Mouse (Mus musculus): ENCODE results near the gene Abr. TPM values are rescaled to one million over a fixed set of nuclear protein-coding genes. Genes with fewer than 3 reads are reported as not detected.
A peak's percentile ranks its signal among the peaks of the same experiment; 100 is the strongest.

Gene Abr
- polyA plus RNA-seq, 1 experiment from 2014 or later, result 42.7 TPM

DNA sequence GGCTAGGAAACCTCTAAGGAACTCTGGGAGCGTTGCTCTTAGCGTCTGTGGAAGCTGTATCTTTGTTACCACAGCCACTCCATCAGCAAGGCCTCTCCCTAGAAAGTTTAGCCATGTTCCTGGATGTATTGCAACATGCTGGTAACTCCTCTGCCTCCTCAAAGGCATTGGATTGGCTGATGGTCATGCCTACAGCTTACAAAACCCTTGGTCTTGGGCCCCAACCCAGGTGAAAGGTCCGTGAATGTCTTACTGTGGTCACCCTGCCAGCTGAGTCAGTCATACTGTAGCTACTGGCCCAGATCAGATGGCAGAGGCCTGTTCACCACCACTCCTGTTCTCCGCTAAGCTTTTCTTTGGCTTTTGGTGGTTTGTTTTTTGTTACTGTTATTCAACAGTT lies 207.1 kb downstream of the Abr start:
- Histone ChIP-seq H3K4me3 (ENCODE audit: low read depth, low read length) (no peak overlapping the region), H3K27me3 (ENCODE audit: control insufficient read depth, insufficient read depth, low read length) (no peaks in the 10 kb centered on the region), H3K9ac (replicated peaks; ENCODE audit: low read depth, low read length) (no peak overlapping the region), H3K9me3 (ENCODE audit: control insufficient read depth, low read depth, low read length) (no peaks in the 10 kb centered on the region), H3K27ac (ENCODE audit: low read length) (no peak overlapping the region), H3K36me3 (ENCODE audit: control insufficient read depth, insufficient read depth, low read length) (peaks cover 58% of the 10 kb centered on the region), H3K4me1 (ENCODE audit: control insufficient read depth, insufficient read depth, low read length) (peaks cover 13% of the 10 kb centered on the region), H3K4me2 (replicated peaks; ENCODE audit: low read depth, low read length) (no peak overlapping the region)
- WGBS, result 94% methylated on average over 4 of the region's 4 CpGs
- ATAC-seq (ENCODE audit: insufficient number of reproducible peaks, insufficient read depth, low FRiP score, low read depth), result no peak

GRCm38 (mm10) chr11:76413202-76413601 lies 208.9 kb downstream of the Abr start:
- no peaks in the 10 kb centered on the region for H3K9me3 ChIP-seq (ENCODE audit: control insufficient read depth, low read depth, low read length)
- WGBS, result 81% methylated on average over 4 of the region's 4 CpGs
- H3K4me3 ChIP-seq (ENCODE audit: low read depth, low read length), result no peak overlapping the region
- H3K36me3 ChIP-seq (ENCODE audit: control insufficient read depth, insufficient read depth, low read length), result peaks cover 41% of the 10 kb centered on the region
- H3K27me3 ChIP-seq (ENCODE audit: control insufficient read depth, insufficient read depth, low read length), result no peaks in the 10 kb centered on the region
- peaks cover 13% of the 10 kb centered on the region for H3K4me1 ChIP-seq (ENCODE audit: control insufficient read depth, insufficient read depth, low read length)
- no peak overlapping the region for H3K27ac ChIP-seq (ENCODE audit: low read length)
- ATAC-seq (ENCODE audit: insufficient number of reproducible peaks, insufficient read depth, low FRiP score, low read depth), result no peak
- no peak overlapping the region for H3K9ac ChIP-seq (replicated peaks; ENCODE audit: low read depth, low read length)
- H3K4me2 ChIP-seq (replicated peaks; ENCODE audit: low read depth, low read length), result no peak overlapping the region

GRCm38 (mm10) chr11:76410826-76411225 lies 211.3 kb downstream of the Abr start:
- no peak overlapping the region for H3K4me2 ChIP-seq (replicated peaks; ENCODE audit: low read depth, low read length)
- H3K27ac ChIP-seq (ENCODE audit: low read length), result no peak overlapping the region
- 0 out of 2 replicates have a peak, but pooled peaks cover 2% of the 10 kb centered on the region for H3K4me1 ChIP-seq (ENCODE audit: control insufficient read depth, insufficient read depth, low read length)
- H3K4me3 ChIP-seq (ENCODE audit: low read depth, low read length), result no peak overlapping the region
- ATAC-seq (ENCODE audit: insufficient number of reproducible peaks, insufficient read depth, low FRiP score, low read depth), result no peak
- no peaks in the 10 kb centered on the region for H3K27me3 ChIP-seq (ENCODE audit: control insufficient read depth, insufficient read depth, low read length)
- peaks cover 18% of the 10 kb centered on the region for H3K36me3 ChIP-seq (ENCODE audit: control insufficient read depth, insufficient read depth, low read length)
- H3K9ac ChIP-seq (replicated peaks; ENCODE audit: low read depth, low read length), result no peak overlapping the region
- 73% methylated on average over 12 of the region's 12 CpGs for WGBS
- no peaks in the 10 kb centered on the region for H3K9me3 ChIP-seq (ENCODE audit: control insufficient read depth, low read depth, low read length)

GRCm38 (mm10) chr11:76406702-76407583 lies 215.2 kb downstream of the Abr start, which contains the start of gene Timm22:
Gene Timm22 (plus strand): TSS chr11:76406952.
- Histone ChIP-seq H3K9ac (replicated peaks; ENCODE audit: low read depth, low read length) (peak within 1 kb of the TSS; percentile 96), H3K4me2 (replicated peaks; ENCODE audit: low read depth, low read length) (peak within 1 kb of the TSS; percentile 75), H3K4me1 (ENCODE audit: control insufficient read depth, insufficient read depth, low read length) (no peaks in the 10 kb centered on the region), H3K9me3 (ENCODE audit: control insufficient read depth, low read depth, low read length) (no peaks in the 10 kb centered on the region), H3K36me3 (ENCODE audit: control insufficient read depth, insufficient read depth, low read length) (no peaks in the 10 kb centered on the region; the same call in 1 of the 2 replicates), H3K4me3 (ENCODE audit: low read depth, low read length) (peak within 1 kb of the TSS; percentile 95), H3K27ac (ENCODE audit: low read length) (peak within 1 kb of the TSS; percentile 79), H3K27me3 (ENCODE audit: control insufficient read depth, insufficient read depth, low read length) (no peaks in the 10 kb centered on the region)
- WGBS, result under 1% methylated on average over 46 of the region's 46 CpGs
- ATAC-seq (ENCODE audit: insufficient number of reproducible peaks, insufficient read depth, low FRiP score, low read depth), result peak; percentile 93

GRCm38 (mm10) chr11:76405626-76406264 lies 216.4 kb downstream of the Abr start:
- H3K9me3 ChIP-seq (ENCODE audit: control insufficient read depth, low read depth, low read length), result no peaks in the 10 kb centered on the region
- H3K4me2 ChIP-seq (replicated peaks; ENCODE audit: low read depth, low read length), result no peak overlapping the region
- H3K27me3 ChIP-seq (ENCODE audit: control insufficient read depth, insufficient read depth, low read length), result no peaks in the 10 kb centered on the region
- no peaks in the 10 kb centered on the region for H3K4me1 ChIP-seq (ENCODE audit: control insufficient read depth, insufficient read depth, low read length)
- H3K36me3 ChIP-seq (ENCODE audit: control insufficient read depth, insufficient read depth, low read length), result no peaks in the 10 kb centered on the region
- H3K27ac ChIP-seq (ENCODE audit: low read length), result no peak overlapping the region
- ATAC-seq (ENCODE audit: insufficient number of reproducible peaks, insufficient read depth, low FRiP score, low read depth), result no peak
- no peak overlapping the region for H3K9ac ChIP-seq (replicated peaks; ENCODE audit: low read depth, low read length)
- 80% methylated on average over 5 of the region's 5 CpGs for WGBS
- no peak overlapping the region for H3K4me3 ChIP-seq (ENCODE audit: low read depth, low read length)

DNA sequence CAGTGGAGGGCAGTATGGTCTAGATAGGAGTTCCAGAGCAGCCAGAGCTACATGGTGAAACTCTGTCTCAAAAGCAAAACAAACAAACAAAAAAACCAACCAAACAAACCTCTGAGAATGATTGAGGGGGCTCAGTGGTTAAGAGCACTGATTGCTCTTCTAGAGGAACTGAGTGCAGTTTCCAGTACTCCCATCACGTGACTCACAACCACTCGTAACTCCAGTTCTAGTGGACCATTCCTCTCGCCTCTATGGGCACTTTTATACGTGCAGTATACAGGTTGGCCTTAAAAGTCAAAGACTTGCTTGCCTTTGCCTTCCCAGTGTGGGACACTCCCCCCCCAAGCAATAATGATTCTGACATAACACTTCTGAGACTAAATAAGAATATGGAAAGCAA lies 217.0 kb downstream of the Abr start:
- H3K27ac ChIP-seq (ENCODE audit: low read length), result no peak overlapping the region
- H3K4me1 ChIP-seq (ENCODE audit: control insufficient read depth, insufficient read depth, low read length), result no peaks in the 10 kb centered on the region
- H3K9ac ChIP-seq (replicated peaks; ENCODE audit: low read depth, low read length), result no peak overlapping the region
- no peaks in the 10 kb centered on the region for H3K9me3 ChIP-seq (ENCODE audit: control insufficient read depth, low read depth, low read length)
- no peak for ATAC-seq (ENCODE audit: insufficient number of reproducible peaks, insufficient read depth, low FRiP score, low read depth)
- WGBS, result 67% methylated on average over 4 of the region's 4 CpGs
- no peaks in the 10 kb centered on the region for H3K27me3 ChIP-seq (ENCODE audit: control insufficient read depth, insufficient read depth, low read length)
- no peak overlapping the region for H3K4me3 ChIP-seq (ENCODE audit: low read depth, low read length)
- H3K36me3 ChIP-seq (ENCODE audit: control insufficient read depth, insufficient read depth, low read length), result no peaks in the 10 kb centered on the region
- no peak overlapping the region for H3K4me2 ChIP-seq (replicated peaks; ENCODE audit: low read depth, low read length)

GRCm38 (mm10) chr11:76401398-76401797 lies 220.7 kb downstream of the Abr start:
- 0 out of 2 replicates have a peak, but pooled peaks cover 4% of the 10 kb centered on the region for H3K4me1 ChIP-seq (ENCODE audit: control insufficient read depth, insufficient read depth, low read length)
- no peak for ATAC-seq (ENCODE audit: insufficient number of reproducible peaks, insufficient read depth, low FRiP score, low read depth)

GRCm38 (mm10) chr11:76399587-76400330 lies 222.4 kb downstream of the Abr start:
- H3K27ac ChIP-seq (ENCODE audit: low read length), result peak overlapping the region; percentile 91
- H3K9ac ChIP-seq (replicated peaks; ENCODE audit: low read depth, low read length), result peak overlapping the region; percentile 86; the same call in 1 of the 2 replicates
- H3K9me3 ChIP-seq (ENCODE audit: control insufficient read depth, low read depth, low read length), result no peaks in the 10 kb centered on the region
- H3K36me3 ChIP-seq (ENCODE audit: control insufficient read depth, insufficient read depth, low read length), result no peaks in the 10 kb centered on the region
- H3K4me1 ChIP-seq (ENCODE audit: control insufficient read depth, insufficient read depth, low read length), result 0 out of 2 replicates have a peak, but pooled peaks cover 4% of the 10 kb centered on the region
- 9% methylated on average over 11 of the region's 11 CpGs for WGBS
- peak overlapping the region; percentile 93 for H3K4me3 ChIP-seq (ENCODE audit: low read depth, low read length)
- H3K27me3 ChIP-seq (ENCODE audit: control insufficient read depth, insufficient read depth, low read length), result no peaks in the 10 kb centered on the region
- ATAC-seq (ENCODE audit: insufficient number of reproducible peaks, insufficient read depth, low FRiP score, low read depth), result peak; percentile 35; the same call in 1 of the 2 replicates
- peak overlapping the region; percentile 83 for H3K4me2 ChIP-seq (replicated peaks; ENCODE audit: low read depth, low read length)

More at GRCm38 (mm10) chr11:76401398-76401797, 220.7 kb downstream of the Abr start:
- Histone ChIP-seq H3K36me3 (ENCODE audit: control insufficient read depth, insufficient read depth, low read length) (no peaks in the 10 kb centered on the region), H3K9ac (replicated peaks; ENCODE audit: low read depth, low read length) (no peak overlapping the region), H3K9me3 (ENCODE audit: control insufficient read depth, low read depth, low read length) (no peaks in the 10 kb centered on the region), H3K4me3 (ENCODE audit: low read depth, low read length) (no peak overlapping the region), H3K27me3 (ENCODE audit: control insufficient read depth, insufficient read depth, low read length) (no peaks in the 10 kb centered on the region), H3K27ac (ENCODE audit: low read length) (no peak overlapping the region), H3K4me2 (replicated peaks; ENCODE audit: low read depth, low read length) (no peak overlapping the region)
- WGBS, result 65% methylated on average over 10 of the region's 10 CpGs

Measured in stomach, embryonic 14.5 days (tissue).